Mouse (Mus musculus) midbrain, embryonic 14.5 days (tissue): ENCODE measurements around the gene Bst1. TPM values are rescaled to one million over a fixed set of nuclear protein-coding genes. Genes with fewer than 3 reads are reported as not detected.

Experiments
- ATAC-seq: fragments of 200-750 bp; cut with Nextera tagmentation; 2 replicates; pipeline ENCODE4 v1.8.0; 2017; ENCODE audit warnings: moderate number of reproducible peaks, moderate library complexity; ENCODE audit not compliant: low FRiP score, low TSS enrichment
- DNase-seq: peaks from one replicate; pipeline ENCODE4 v3.0.0-alpha.2; 2015
- H3K27ac ChIP-seq: fragments of 300-500 bp; sonication (generic); replicated peaks from 2 replicates; pipeline ENCODE4 v1.5.1; 2014; ENCODE audit warnings: mild to moderate bottlenecking, low read depth, low read length, moderate library complexity
- H3K27me3 ChIP-seq: fragments of 300-500 bp; sonication (generic); 2 replicates; pipeline ENCODE4 v1.6.1; 2014; ENCODE audit warnings: low read length, control low read depth, mixed read lengths; ENCODE audit not compliant: control insufficient read depth, insufficient read depth
- H3K36me3 ChIP-seq: fragments of 300-500 bp; sonication (generic); 2 replicates; pipeline ENCODE4 v1.6.1; 2014; ENCODE audit warnings: low read length, control low read depth; ENCODE audit not compliant: control insufficient read depth, insufficient read depth
- H3K4me1 ChIP-seq: fragments of 300-500 bp; sonication (generic); 2 replicates; pipeline ENCODE4 v1.6.1; 2014; ENCODE audit warnings: mild to moderate bottlenecking, antibody characterized with exemption, low read length, control low read depth; ENCODE audit not compliant: control insufficient read depth, insufficient read depth
- H3K4me2 ChIP-seq: fragments of 300-500 bp; sonication (generic); 2 replicates; pipeline ENCODE4 v1.6.1; 2014; ENCODE audit warnings: mild to moderate bottlenecking, low read length, moderate library complexity
- H3K4me3 ChIP-seq: fragments of 300-500 bp; sonication (generic); replicated peaks from 2 replicates; pipeline ENCODE4 v1.5.1; 2014; ENCODE audit warnings: low read depth, low read length
- H3K9ac ChIP-seq: fragments of 300-500 bp; sonication (generic); replicated peaks from 2 replicates; pipeline ENCODE4 v1.6.1; 2014; ENCODE audit warnings: mild to moderate bottlenecking, low read length, moderate library complexity
- H3K9me3 ChIP-seq: fragments of 300-500 bp; sonication (generic); 2 replicates; pipeline ENCODE4 v1.6.1; 2016; ENCODE audit warnings: low read length, control low read depth, mixed read lengths; ENCODE audit not compliant: control insufficient read depth
- WGBS: fragments of 180-500 bp; shearing (Covaris S2); extraction: QIAGEN DNeasy Blood & Tissue Kit; methylation state at CpG from one replicate; pipeline ENCODE4 v1.1.7; 2014; 5-methylcytosine and 5-hydroxymethylcytosine counted together
- polyA plus RNA-seq: library from polyadenylated mRNA; unstranded; fragments of >200 nt; fragmentation: Nextera tagmentation; extraction: Ambion mirVana; gene quantifications from 2 replicates; pipeline ENCODE4 v1.2.1, GENCODE M21; 2014

Bst1 gene
- polyA plus RNA-seq, 1 experiment from 2014 or later = not detected

DNA sequence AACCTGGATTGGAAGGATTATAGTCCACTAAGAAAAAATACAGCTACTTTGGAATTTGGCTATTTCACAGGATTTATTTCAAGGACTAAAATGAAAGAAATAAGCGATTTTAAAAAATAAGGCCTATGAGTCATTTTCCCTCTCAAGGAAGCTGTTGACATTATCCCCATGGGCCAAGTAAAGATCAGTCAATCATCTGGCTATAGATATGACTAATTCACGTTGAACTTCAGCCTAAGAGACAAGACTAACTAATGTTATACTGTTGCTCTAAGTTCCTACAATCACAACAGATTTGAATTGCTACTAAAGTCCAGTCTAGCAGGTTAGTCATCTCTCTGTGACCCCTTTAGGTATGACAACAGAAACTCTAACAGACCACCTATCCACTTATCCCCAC is 34.7 kb upstream of the Bst1 start:
- DNase-seq = no peak
- Histone ChIP-seq H3K4me2 (no peak overlapping the region), H3K9ac (no peak overlapping the region), H3K4me3 (no peak overlapping the region), H3K36me3 (no peaks in the 10 kb centered on the region), H3K27me3 (no peaks in the 10 kb centered on the region), H3K27ac (no peak overlapping the region), H3K9me3 (no peaks in the 10 kb centered on the region), H3K4me1 (peaks cover 6% of the 10 kb centered on the region)
- ATAC-seq = no peak
- WGBS = 90% methylated on average over 2 of the region's 2 CpGs

DNA sequence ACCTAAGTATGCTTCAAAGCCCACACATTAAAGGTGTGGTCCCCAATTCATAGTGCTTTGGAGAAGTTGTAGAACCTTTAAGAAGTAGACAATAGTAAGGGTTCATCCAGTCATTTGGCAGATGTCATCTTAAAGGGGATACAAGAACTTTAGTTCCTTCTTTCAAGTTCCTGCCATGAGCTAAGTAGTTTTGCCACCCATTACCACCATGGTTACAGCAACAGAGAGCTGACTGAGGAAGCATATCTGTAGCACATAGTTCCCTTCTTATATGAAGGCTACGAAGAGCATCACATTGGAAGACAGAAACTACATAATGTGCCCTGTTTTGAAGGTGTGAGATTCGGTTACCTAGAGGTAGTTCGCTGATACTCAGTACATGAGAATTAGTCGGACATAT is 32.1 kb upstream of the Bst1 start:
- 94% methylated on average over 4 of the region's 4 CpGs for WGBS
- Histone ChIP-seq H3K36me3 (no peaks in the 10 kb centered on the region), H3K4me3 (no peak overlapping the region), H3K9me3 (no peaks in the 10 kb centered on the region), H3K4me2 (no peak overlapping the region), H3K4me1 (no peaks in the 10 kb centered on the region), H3K27me3 (no peaks in the 10 kb centered on the region), H3K27ac (no peak overlapping the region), H3K9ac (no peak overlapping the region)
- no peak for ATAC-seq
- no peak for DNase-seq

DNA sequence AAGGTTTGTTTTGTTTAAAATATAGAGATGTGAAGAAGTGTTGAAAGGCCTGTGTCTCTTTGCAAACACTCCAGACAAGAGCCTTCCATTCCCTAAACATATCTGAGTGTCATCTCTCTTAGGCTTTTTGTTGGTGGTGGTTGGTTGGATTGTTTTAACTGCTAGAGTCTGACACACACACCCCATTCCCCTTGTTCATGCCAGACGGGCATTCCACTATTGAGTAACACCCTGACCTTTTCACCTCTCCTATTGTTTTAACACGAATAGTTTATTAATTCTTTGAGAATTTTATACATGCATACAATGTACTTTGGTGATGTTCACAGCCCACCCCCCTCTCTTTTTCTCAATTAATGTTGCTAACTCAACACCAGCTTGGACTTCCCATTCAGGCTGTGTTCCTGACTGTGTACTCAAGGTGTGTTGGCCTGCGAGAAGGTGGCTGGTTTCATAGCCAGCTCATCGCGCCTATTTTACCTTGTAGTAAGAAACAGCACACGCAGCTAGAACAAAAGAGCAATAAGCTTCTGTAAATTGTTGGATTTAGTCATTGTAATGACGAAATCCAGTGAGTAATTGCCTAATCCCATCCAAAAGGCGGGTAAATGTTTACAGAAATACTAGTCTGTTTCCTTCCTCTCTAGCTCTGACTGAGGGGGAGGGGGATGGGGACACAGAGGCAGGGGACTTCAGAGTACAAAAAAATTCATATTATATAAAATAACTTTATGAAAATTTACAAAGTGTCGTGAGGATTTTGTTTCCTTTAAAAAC is 30.5 kb upstream of the Bst1 start:
- no peaks in the 10 kb centered on the region for H3K4me1 ChIP-seq
- WGBS = 82% methylated on average over 9 of the region's 9 CpGs

DNA sequence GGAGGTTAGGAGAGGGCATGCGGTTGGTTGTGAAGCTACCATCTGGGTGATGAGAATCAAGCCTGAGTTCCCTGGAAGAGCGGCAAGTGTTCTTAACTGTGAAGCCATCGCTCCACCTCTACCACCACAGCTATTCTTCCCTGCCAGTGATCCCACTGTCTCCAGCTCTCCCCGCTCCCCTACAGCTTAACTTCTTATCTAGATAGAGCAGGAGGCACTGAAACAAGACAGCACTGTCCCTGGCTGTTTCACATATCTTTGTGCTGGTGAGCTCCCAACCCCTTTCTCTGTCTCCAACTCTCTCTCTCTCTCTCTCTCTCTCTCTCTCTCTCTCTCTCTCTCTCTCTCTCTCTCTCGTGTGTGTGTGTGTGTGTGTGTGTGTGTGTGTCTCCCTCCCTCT is 26.3 kb upstream of the Bst1 start:
- Histone ChIP-seq H3K36me3 (no peaks in the 10 kb centered on the region), H3K4me1 (no peaks in the 10 kb centered on the region), H3K27ac (no peak overlapping the region), H3K9ac (no peak overlapping the region), H3K27me3 (no peaks in the 10 kb centered on the region), H3K4me3 (no peak overlapping the region), H3K4me2 (no peak overlapping the region), H3K9me3 (no peaks in the 10 kb centered on the region)
- WGBS = 74% methylated on average over 5 of the region's 5 CpGs
- ATAC-seq (no peak), DNase-seq (no peak)

More for the DNA sequence above, 30.5 kb upstream of the Bst1 start:
- Histone ChIP-seq H3K9me3 (no peaks in the 10 kb centered on the region), H3K4me2 (no peak overlapping the region), H3K4me3 (no peak overlapping the region), H3K27me3 (no peaks in the 10 kb centered on the region), H3K9ac (no peak overlapping the region), H3K27ac (no peak overlapping the region), H3K36me3 (no peaks in the 10 kb centered on the region)
- no peak for DNase-seq
- ATAC-seq = no peak

DNA sequence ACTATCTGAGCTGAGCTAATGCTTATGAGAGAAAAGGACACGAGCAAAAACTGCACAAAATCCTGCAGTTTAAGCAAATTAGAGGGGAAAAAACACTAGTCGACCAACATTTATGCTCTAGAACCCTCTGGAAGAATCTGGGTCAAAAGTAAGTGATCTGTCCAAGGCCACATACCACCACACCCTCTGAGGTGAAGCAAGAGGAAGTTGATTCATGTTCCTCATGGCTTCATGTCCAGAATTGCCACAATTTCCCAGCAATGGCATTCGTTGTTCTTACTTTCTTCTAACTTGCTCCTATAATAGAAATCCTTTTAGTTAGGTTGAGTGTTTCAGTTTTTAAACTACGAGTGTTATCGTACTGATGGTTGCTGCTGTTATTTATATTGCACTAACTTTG is 19.2 kb upstream of the Bst1 start:
- Histone ChIP-seq H3K27ac (no peak overlapping the region), H3K9me3 (no peaks in the 10 kb centered on the region), H3K36me3 (no peaks in the 10 kb centered on the region), H3K4me3 (no peak overlapping the region), H3K4me2 (no peak overlapping the region), H3K4me1 (no peaks in the 10 kb centered on the region), H3K27me3 (no peaks in the 10 kb centered on the region), H3K9ac (no peak overlapping the region)
- ATAC-seq (no peak), DNase-seq (no peak)
- 88% methylated on average over 5 of the region's 5 CpGs for WGBS

GRCm38 (mm10) chr5:43800700-43801099 is 18.0 kb upstream of the Bst1 start:
- no peak for ATAC-seq
- no peaks in the 10 kb centered on the region for H3K4me1 ChIP-seq
- 76% methylated on average over 1 of the region's 1 CpGs for WGBS
- no peak overlapping the region for H3K9ac ChIP-seq
- DNase-seq = no peak
- no peak overlapping the region for H3K4me2 ChIP-seq
- H3K27ac ChIP-seq = no peak overlapping the region
- H3K9me3 ChIP-seq = no peaks in the 10 kb centered on the region
- no peak overlapping the region for H3K4me3 ChIP-seq
- no peaks in the 10 kb centered on the region for H3K36me3 ChIP-seq
- H3K27me3 ChIP-seq = no peaks in the 10 kb centered on the region

GRCm38 (mm10) chr5:43801253-43801652 is 17.4 kb upstream of the Bst1 start:
- H3K36me3 ChIP-seq = no peaks in the 10 kb centered on the region
- no peak overlapping the region for H3K4me3 ChIP-seq
- no peaks in the 10 kb centered on the region for H3K27me3 ChIP-seq
- no peaks in the 10 kb centered on the region for H3K9me3 ChIP-seq
- no peak overlapping the region for H3K9ac ChIP-seq
- no peak overlapping the region for H3K27ac ChIP-seq
- ATAC-seq (no peak), DNase-seq (no peak)
- H3K4me2 ChIP-seq = no peak overlapping the region
- H3K4me1 ChIP-seq = no peaks in the 10 kb centered on the region

DNA sequence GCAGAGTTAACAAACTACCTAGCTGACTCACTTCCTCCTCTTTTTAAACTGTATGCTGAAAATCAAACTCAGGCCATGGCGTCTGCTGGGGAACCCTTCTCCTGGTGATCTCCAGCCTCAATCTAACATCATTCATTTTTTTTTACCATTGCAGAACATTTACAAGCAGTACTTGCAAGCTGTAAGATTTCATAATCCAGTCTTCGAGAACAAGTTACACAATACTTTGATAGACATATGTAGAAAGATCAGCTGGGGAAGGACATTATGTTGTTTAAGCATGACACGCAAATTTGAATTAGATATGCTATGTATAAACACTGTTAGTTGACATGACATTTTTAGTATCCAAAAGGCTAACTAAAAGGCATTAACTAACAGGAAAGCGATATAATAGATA is 16.9 kb upstream of the Bst1 start:
- no peaks in the 10 kb centered on the region for H3K36me3 ChIP-seq

DNA sequence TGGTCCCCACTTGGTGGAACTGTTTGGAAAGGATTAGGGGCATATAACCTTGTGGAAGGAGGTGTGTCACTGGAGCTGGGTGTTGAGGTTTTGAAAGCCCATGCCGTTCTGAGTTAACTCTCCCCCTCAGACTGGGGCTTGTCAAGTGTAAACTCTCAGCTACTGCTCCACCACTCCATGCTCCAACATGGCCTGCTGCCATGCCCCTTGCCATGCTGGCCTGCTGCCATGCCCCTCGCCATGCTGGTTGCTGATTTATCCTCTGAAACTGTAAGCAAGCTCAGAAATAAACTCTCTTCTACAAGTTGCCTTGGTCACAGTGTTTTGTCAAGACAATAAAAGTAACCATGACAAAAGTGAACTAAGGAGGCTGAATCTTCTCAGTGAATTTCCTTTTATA is 13.3 kb upstream of the Bst1 start:
- no peak for DNase-seq
- no peak overlapping the region for H3K27ac ChIP-seq
- H3K4me2 ChIP-seq = no peak overlapping the region
- H3K4me3 ChIP-seq = no peak overlapping the region
- 83% methylated on average over 2 of the region's 2 CpGs for WGBS
- H3K9ac ChIP-seq = no peak overlapping the region
- 0 out of 2 replicates have a peak, but pooled peaks cover 3% of the 10 kb centered on the region for H3K4me1 ChIP-seq
- no peaks in the 10 kb centered on the region for H3K27me3 ChIP-seq
- H3K36me3 ChIP-seq = no peaks in the 10 kb centered on the region
- no peaks in the 10 kb centered on the region for H3K9me3 ChIP-seq
- ATAC-seq = no peak

More for the DNA sequence above, 16.9 kb upstream of the Bst1 start:
- Histone ChIP-seq H3K4me1 (no peaks in the 10 kb centered on the region), H3K9ac (no peak overlapping the region), H3K9me3 (no peaks in the 10 kb centered on the region), H3K4me2 (no peak overlapping the region), H3K27me3 (no peaks in the 10 kb centered on the region), H3K27ac (no peak overlapping the region), H3K4me3 (no peak overlapping the region)
- 93% methylated on average over 4 of the region's 4 CpGs for WGBS
- no peak for DNase-seq
- no peak for ATAC-seq
